Mouse (Mus musculus) induced T-regulatory cell, adult 2 months (primary cell): Measurements from ENCODE around the gene Cabp1.

Source experiments
- DNase-seq: peaks from one replicate; pipeline ENCODE4 v3.0.0-alpha.2; 2012; ENCODE audit warnings: low read depth

The Cabp1 gene

DNA sequence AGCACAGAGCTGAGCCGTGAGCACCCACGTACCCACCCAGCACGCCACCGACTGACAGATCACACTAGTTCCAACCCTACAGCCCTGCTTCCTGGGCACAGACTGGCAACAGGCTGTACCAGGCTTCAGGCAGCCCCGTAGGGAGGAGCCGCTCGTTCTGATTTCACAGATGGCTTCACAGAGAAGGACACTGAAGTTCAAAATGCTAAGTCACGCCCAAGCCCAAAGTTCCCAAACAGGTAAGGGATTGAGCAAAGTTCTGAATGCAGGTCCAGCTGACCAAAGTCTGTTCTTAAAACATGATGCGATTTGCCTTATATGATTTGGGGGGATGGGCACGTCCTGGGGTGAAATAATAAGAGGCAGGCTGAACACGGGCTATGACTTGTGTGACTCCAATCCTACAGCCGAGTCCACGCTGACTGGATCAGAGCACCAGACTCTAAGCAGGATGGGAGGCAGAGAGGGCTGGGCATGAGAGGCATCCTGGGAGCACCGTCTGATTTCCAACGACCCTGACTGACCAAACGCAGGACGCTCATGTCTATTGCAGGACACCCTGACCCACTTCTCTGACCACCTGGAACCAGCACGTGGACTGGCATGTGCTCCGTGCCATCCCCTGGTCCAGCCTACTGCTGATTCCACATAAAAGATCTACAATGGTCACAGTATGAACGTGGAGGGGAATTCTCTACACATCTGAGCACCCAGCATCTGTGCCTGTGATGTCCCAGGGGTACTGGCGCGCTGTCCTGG is 66.6 kb downstream of the Cabp1 start:
- no peak for DNase-seq

DNA sequence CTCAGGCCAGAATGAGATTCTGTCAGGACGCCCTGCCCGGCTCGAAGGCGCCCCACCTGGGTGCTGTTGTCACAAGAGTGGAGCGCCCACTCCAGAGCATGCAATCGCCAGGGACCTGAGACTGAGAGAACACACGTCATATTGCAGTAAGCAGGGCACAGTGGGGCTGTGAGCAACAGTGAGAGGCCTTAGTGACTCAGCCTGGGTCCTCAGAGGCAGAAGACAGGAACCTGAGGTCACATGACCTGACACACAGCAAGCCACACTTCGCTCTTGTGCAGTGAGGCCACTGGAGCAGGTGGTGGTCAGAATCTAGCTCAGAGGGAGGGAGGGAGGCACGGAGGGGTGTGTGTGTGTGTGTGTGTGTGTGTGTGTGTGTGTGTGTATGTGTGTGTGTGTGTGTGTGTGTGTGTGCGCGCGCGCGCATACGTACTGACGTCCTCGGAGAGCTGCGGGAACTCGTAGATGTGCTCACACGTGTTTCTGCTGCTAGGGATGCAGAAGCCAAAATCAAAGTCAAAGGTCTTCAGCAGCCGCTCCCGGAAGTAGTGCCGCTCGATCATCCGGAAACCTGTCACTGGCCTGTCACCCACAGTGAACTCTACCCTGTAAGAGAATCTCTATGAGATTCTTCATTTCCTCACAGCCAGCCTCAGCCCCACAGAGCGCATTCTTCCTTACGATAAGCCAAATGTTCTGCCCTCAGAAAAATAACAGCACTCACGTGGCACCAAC is 67.4 kb downstream of the Cabp1 start:
- DNase-seq: peak; percentile 58

DNA sequence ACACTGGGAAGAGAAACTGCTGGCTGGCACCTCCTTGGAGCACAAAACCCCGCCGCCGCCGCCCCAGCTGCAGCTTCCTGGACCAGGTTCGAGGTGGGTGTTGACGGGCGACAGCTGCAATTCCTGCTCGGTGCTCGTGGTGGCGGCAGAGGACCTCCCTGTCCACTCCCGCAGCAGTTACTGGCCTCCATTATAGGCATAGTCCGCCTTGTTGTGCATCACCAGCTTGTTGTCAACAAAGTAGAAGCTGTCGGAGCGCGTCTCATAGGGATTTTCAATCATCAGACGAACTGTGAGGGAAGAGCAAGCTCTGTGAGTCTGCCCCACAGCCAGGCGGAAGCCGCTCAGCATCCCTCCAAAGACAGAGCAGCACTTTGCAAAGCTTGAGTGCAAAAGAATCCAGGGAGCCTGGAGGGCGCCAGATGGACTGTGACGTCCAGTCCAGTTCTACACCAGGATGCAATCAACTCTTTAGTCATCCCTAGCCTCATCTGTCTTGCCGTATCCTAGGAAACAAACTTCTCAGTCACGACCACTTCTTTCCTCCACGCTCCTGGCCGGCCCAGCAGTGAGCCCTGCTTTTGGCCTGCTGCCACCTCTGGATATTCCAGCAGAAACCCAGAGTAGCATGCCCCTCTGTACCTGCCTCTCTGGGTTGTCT is 68.8 kb downstream of the Cabp1 start:
- DNase-seq: peak; percentile 87

DNA sequence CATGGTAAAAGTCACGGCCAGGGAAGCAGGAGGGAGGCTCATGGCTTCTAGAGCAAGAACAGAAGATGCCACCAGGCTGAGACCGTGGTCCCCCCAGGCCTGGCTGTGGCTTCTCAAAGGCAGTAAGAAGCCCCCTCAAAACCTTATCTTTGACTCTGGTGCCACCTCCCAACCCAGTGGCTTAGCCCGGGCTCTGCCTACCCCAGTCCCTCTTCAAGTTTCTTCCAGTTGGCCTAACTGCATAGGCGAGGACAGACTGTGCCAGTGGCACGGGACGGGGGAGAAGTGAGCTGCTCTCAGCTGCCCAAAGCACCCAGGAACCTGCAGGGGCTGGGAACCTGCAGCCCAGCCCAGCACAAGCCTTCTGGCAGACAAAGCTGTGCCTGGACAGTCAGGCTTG is 69.5 kb downstream of the Cabp1 start:
- no peak for DNase-seq

DNA sequence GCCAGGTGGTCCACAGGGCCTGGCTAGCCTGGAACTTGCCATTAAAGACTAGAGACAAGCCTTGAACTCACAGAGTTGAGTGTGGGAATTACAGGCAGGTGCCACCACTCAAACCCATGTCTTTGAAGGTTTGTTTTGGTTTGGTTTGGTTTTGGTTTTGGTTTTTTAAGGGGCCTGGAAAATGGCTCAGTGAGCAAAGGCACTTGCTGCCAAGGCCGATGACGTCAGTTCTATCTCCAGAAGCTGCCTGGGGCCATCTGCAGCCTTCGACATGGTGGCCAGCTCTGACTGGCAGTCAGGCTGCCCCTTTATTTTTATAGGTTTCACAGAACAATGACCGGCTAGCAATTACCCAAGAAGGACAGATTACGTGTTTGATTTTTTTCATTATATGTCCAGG is 73.2 kb downstream of the Cabp1 start:
- no peak for DNase-seq

DNA sequence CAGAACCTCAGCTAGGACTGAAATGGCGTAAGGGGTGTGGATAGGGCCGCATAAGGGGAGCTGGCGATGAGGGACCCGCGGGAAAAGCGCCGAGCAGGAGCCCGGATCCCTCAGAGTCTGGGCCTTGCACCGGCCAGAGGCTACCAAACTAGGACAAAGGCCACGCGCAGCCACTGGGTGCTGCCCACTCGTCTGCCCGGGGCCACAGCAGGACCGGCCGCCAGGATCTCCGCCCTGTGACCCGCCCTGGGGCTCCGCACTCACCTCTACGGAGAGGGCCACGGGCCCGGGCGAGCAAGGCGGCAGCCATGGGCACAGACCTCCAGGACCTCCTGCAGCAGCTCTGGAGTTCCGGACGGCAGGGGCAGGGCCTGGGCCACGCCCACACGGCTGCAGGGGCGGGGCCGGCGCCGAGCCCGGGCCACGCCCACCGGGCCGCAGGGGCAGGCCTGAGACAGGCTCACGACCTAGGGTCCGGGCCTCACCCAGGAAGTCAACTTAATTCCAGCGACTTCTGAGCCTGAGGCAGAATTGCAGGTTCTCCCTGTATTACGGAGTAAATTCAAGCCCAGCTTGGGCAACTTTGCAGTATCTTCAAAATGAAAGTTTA is 75.1 kb downstream of the Cabp1 start, which contains the start of gene Acads:
TSS of gene Acads (minus strand) at position 386 of the 610 bp plus-strand sequence.
- peak; percentile 90 for DNase-seq
